Mouse (Mus musculus): ENCODE data around the gene Gcnt2.

DNA sequence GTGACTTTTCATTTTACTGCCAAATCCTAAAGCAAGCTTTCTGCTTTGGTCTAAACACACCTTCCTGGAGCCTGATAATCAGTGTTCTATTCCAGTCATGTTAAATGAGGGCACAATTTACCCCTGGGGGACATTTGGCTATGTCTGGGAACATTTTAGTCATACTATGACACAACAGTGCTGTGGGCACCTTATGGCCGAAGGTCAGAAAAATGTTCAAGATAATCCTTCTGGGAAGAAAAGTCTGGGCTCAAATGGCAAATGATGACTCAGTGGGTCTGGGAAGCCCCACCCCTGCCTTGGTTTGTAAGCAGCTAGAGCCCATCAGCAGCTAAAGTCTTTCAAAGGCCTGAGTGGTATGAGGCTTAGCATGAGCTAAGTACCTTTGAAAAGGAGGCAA lies 123.2 kb downstream of the Gcnt2 start:
- TF ChIP-seq CHD2 (IDR thresholded peaks at IDR 0.05; ENCODE audit: low read depth, low read length) (no peak), MAFK (IDR thresholded peaks at IDR 0.05; ENCODE audit: insufficient read depth, low read depth, low read length) (no peak), ZC3H11A (IDR thresholded peaks at IDR 0.05; ENCODE audit: borderline replicate concordance, low read depth, low read length) (no peak), HCFC1 (IDR thresholded peaks at IDR 0.05; ENCODE audit: borderline replicate concordance, insufficient read depth, low read length) (no peak), ZNF384 (IDR thresholded peaks at IDR 0.05; ENCODE audit: low read depth, low read length) (no peak)
